Mouse (Mus musculus): ENCODE measurements around the gene Rpap1.

The Rpap1 gene

GRCm38 (mm10) chr2:119799181-119799960, 12.0 kb upstream of the Rpap1 start:
- no peak for DNase-seq (ENCODE audit: low spot score)

- DNase-seq (ENCODE audit: low spot score): no peak
These were observed 11.1 kb upstream of the Rpap1 start for GRCm38 (mm10) chr2:119798246-119798927.

- DNase-seq (ENCODE audit: low spot score): no peak
These were observed 10.0 kb upstream of the Rpap1 start, which contains the start of gene Tyro3 for GRCm38 (mm10) chr2:119797279-119797783. TSS of gene Tyro3 (plus strand) at chr2:119797733.

GRCm38 (mm10) chr2:119789996-119790395, 2.7 kb upstream of the Rpap1 start:
- no peak for DNase-seq (ENCODE audit: low spot score)

GRCm38 (mm10) chr2:119767246-119767645, 20.1 kb downstream of the Rpap1 start:
- no peak for DNase-seq (ENCODE audit: low spot score)

- no peak for DNase-seq (ENCODE audit: low spot score)
These were observed 23.4 kb downstream of the Rpap1 start for GRCm38 (mm10) chr2:119763924-119764323.

- no peak for DNase-seq (ENCODE audit: low spot score)
These were observed 25.1 kb downstream of the Rpap1 start for GRCm38 (mm10) chr2:119762276-119762675.

- no peak for DNase-seq (ENCODE audit: low spot score)
These were observed 27.1 kb downstream of the Rpap1 start, which contains the start of gene Ltk for GRCm38 (mm10) chr2:119760251-119760650. TSS of gene Ltk (minus strand) at chr2:119760431.

GRCm38 (mm10) chr2:119758844-119759835, 28.2 kb downstream of the Rpap1 start:
- DNase-seq (ENCODE audit: low spot score): no peak

- DNase-seq (ENCODE audit: low spot score): peak; percentile 7
These were observed 29.1 kb downstream of the Rpap1 start for GRCm38 (mm10) chr2:119758101-119758843.

- peak; percentile 9 for DNase-seq (ENCODE audit: low spot score)
These were observed 29.7 kb downstream of the Rpap1 start for GRCm38 (mm10) chr2:119757601-119758100.

GRCm38 (mm10) chr2:119749260-119749659, 38.1 kb downstream of the Rpap1 start:
- no peak for DNase-seq (ENCODE audit: low spot score)

GRCm38 (mm10) chr2:119747554-119747953, 39.8 kb downstream of the Rpap1 start:
- DNase-seq (ENCODE audit: low spot score): no peak

- DNase-seq (ENCODE audit: low spot score): no peak
These were observed 42.1 kb downstream of the Rpap1 start for GRCm38 (mm10) chr2:119745281-119745680.

GRCm38 (mm10) chr2:119744163-119745111, 42.9 kb downstream of the Rpap1 start:
- DNase-seq (ENCODE audit: low spot score): peak; percentile 7

- no peak for DNase-seq (ENCODE audit: low spot score)
These were observed 43.6 kb downstream of the Rpap1 start for GRCm38 (mm10) chr2:119743808-119744162.

- no peak for DNase-seq (ENCODE audit: low spot score)
These were observed 44.0 kb downstream of the Rpap1 start for GRCm38 (mm10) chr2:119743176-119743807.

GRCm38 (mm10) chr2:119742461-119743175, 44.7 kb downstream of the Rpap1 start:
- DNase-seq (ENCODE audit: low spot score): no peak
